Mouse (Mus musculus): ENCODE measurements around the gene Mogs.

DNA sequence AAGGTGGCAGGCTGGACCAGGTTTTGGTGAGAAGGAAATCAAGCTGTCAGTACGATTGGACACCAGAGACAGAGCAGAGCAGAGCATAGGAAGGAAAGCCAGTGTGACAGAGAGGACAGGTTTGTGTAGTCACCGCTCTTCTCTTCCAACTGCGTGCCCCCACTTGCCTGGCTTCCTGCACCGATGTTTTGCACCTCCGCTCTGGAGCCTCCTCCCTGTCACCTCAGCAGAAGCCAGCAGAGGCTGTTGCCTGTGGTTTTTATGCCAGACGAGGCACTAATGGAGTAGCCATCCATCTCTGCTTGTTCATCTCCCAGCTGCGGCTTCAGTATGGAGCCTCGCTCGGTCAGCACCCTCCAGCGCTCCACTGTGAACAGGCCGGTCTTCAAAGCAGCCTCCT lies 27.6 kb downstream of the Mogs start:
- TF ChIP-seq POLR2A (IDR thresholded peaks at IDR 0.05; ENCODE audit: insufficient read length, low read depth): no peak
- no peak for TF ChIP-seq MAX (IDR thresholded peaks at IDR 0.05; ENCODE audit: low read depth)
- no peak for TF ChIP-seq SRF (IDR thresholded peaks at IDR 0.05; ENCODE audit: control insufficient read depth, insufficient read length, low read depth)
- TF ChIP-seq USF1 (IDR thresholded peaks at IDR 0.05; ENCODE audit: low read depth): no peak
